Mouse (Mus musculus): ENCODE data around the gene Fuca2. TPM values are rescaled to one million over a fixed set of nuclear protein-coding genes. Genes with fewer than 3 reads are reported as not detected.

The Fuca2 gene
- 0.12 TPM in 1 of 2 replicates, not detected in the other for polyA plus RNA-seq (2012)

GRCm38 (mm10) chr10:13499331-13499730 lies at the start of gene Fuca2:
Gene Fuca2, plus strand, starts transcription at chr10:13499540.
- no peak for TF ChIP-seq GATA1 (IDR thresholded peaks at IDR 0.05; ENCODE audit: low read length)

GRCm38 (mm10) chr10:13451640-13452039 lies 47.7 kb upstream of the Fuca2 start:
- TF ChIP-seq GATA1 (IDR thresholded peaks at IDR 0.05; ENCODE audit: low read length) = no peak

DNA sequence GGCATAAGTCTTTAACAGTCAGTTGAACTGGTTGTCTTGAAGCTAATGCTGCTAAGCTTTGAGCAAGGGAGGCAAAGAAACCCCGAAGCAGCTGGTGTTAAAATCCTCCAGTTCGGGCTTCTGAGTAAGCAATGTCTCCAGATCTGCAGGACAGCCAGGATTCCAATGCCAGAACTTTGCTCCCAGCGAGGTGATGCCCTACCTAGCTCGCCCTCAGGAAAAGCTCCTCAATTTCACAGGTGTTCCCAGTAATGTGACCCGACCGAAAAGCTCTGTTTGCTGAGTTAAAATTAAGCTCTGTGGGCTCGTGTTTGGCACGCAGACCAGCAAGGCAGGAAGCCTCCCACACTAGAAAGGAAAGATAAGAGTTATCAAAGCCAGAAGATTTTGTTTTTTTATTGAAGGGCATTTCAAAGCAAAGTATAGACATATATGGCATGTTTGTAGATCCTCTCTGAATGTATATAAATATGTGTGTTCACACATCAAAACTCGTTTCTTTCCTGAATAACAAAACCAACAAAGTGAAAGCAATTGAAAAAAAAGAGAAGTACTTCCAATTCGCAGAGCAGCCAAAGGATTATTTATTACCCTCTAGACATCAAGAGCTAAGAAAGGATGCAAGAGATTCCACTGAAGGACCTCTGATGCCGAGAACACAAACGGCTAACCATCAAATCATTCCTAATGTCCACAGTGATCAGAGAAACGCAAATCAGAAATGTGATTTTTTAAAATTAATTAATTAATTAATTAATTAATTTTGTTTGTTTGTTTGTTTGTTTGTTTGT lies 45.9 kb upstream of the Fuca2 start:
- no peak for TF ChIP-seq GATA1 (IDR thresholded peaks at IDR 0.05; ENCODE audit: low read length)

DNA sequence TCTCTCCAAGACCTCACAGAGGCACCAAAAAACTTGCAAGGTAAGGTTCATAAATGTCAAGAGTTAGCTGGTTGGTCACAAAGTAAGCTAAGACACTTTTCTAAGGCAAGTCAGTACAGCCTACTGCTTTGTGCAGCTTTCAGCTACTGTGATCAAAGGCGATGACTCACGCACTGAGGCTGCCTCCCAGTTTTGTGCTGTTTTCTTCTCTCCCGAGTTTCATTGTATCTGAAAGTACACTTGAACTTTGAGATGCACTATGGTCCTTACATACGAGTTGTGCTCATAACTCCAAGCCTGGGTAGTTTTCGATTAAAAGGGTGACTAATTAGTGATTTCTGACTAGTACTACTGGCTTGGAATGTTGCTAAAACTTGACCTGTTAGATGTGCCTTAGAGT lies 32.4 kb upstream of the Fuca2 start:
- no peak for TF ChIP-seq GATA1 (IDR thresholded peaks at IDR 0.05; ENCODE audit: low read length)

DNA sequence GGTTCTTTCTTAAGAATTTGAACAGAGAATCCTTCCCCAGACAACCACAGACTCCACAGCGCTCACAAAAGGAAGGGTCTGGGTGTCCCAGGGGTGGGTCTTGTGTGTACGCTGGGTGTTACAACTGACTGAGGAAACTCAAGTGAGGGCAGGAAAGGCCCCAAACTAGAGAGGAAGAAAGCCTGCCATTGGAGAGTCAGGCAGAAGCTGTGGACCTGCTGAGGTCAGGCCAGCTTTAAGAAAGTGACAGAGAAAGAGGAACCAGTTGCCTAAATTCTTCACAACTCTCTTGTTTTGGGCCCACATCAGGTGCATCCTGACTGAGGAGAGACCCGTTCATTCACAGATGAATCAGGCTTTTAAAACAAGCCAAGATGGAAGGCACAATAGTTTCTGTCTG lies 29.1 kb upstream of the Fuca2 start:
- no peak for TF ChIP-seq GATA1 (IDR thresholded peaks at IDR 0.05; ENCODE audit: low read length)

DNA sequence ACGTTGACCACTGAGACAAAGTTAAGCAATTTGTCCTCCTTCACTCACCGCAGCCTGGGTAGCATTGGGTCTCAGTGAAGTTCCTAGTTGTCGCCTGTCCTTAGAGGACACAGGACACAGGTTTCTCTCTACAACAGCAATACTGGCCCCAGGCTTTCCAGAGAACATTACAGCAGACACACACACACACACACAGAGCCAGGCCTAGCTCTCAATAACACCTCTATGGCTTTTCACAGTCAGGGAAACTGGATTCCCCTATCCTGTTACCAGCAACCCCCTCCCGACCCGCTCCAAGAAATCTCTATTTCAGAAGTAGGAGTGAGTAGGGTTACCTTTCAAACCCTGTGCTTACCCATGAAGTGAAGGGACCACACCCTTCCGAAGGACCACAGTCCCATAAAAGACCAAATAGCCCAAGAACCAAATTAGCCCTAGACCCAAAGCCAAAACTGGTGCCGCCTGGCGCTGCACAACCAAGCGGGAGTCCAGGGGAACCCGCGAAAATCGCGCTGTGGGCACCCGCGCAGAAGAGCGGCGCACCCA lies 26.0 kb upstream of the Fuca2 start:
- TF ChIP-seq GATA1 (IDR thresholded peaks at IDR 0.05; ENCODE audit: low read length) = no peak

DNA sequence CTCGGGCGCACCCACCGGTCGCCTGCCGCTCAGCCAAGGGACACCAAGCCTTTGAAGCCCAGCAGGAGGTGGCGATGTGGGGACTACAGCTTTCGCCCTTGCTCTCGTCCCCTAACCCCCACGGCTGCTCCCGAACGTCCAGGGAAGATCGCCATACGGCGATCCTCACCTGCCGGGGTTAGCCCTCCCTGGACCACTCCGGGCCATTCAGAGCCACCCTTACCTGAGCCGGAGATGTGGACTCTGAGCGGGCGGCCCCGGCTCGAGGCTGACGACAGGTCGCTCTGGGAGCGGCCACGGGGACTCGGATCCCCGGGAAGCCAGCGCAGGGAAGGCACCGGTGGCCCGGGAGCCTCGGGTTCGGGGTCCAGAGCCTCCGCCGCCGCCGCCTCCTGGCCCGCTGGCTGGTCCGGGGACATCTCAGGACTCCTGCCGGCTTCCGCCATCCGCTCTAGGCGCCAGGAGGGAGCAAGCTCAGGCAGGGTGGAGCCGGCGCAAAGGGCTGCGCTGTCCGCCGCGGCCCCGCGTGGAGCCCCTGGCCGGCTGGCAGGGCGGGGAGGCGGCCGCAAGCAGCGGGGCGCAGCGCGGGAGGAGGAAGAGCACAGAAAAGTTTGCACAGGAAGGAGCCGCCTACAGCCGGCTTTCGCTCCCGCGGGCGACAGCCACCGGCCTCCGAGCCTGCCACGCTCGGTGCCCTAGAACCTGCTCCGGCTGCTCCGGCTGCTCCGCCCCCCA lies 25.3 kb upstream of the Fuca2 start, which contains the start of gene Phactr2:
TSS of gene Phactr2 (minus strand) at position 580 of the 735 bp plus-strand sequence.
- TF ChIP-seq GATA1 (IDR thresholded peaks at IDR 0.05; ENCODE audit: low read length) = no peak

DNA sequence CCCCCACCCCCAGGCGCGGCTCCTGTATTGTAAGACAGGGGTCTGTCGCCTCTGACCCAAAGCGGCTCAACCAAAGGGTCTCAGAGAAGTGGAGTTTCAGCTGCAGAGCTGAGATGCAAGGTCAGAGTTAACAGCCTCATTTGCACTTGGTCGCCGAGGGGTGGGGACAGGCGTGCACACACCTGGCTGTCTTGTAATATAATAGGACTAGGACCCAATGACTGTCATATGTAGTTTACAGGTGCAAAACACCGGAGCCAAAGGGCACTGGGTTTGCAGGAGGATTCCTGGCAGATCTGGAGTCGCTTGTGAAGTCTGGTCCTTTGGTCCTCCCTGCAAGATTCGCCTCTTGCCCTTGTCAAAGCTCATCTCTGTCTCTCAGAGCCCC lies 24.8 kb upstream of the Fuca2 start:
- TF ChIP-seq GATA1 (IDR thresholded peaks at IDR 0.05; ENCODE audit: low read length) = no peak

DNA sequence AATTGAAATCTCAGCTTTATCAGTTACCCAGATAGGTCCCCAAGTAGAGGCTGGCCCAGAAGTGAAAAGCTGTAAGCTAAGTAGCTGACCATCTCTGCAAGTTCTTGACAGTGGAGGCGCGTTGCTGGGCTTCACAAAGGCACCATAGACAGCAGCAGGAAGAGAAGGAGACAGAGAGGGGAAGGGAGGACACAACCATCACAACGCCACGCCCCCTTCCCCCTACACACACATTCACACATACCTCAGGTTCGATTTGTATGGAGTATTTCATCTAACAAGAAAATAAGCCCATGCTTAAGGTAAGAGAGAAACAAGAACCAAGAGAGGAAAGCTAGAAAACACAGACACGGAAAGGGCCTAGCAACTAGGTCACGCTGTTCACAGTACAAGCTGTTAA lies 24.2 kb upstream of the Fuca2 start:
- TF ChIP-seq GATA1 (IDR thresholded peaks at IDR 0.05; ENCODE audit: low read length) = no peak

DNA sequence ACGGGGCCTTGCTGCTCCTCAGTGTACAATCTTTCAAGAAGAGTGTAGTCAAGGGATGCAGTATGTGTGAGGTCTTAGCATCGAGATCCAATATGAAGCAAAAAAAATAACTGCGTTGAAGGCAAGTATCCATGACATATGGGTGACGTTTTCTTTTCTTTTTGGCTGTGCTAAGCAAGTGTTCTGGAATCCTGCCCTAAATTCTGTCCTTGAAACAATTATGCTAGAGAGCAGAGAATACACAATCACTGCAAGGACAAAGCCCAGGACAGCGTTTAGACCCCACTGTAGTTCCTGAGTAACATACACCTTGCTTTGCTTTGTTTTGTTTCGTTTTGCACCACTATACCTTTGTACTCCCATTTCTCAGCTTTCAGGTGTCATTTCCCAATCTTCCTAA lies 20.0 kb upstream of the Fuca2 start:
- no peak for TF ChIP-seq GATA1 (IDR thresholded peaks at IDR 0.05; ENCODE audit: low read length)

GRCm38 (mm10) chr10:13485958-13486357 lies 13.4 kb upstream of the Fuca2 start:
- no peak for TF ChIP-seq GATA1 (IDR thresholded peaks at IDR 0.05; ENCODE audit: low read length)

DNA sequence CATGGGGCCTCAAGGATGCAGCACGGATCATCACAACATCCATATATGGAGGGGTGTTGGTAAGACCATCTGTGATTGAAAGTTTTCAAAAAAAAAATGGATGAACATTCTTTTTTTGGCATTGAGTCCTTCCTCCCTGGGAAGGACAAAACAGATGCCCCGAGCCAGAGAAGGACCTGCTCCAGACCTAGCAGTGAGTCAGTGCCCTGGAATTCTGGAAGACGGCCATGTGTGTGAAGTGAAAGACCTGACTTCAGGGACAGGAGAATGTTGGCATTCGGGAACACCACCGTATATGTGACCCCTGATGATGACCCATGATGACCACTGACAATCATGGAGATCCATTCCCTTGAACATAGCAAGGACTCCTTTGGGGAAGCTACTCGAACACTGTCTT lies 9.7 kb upstream of the Fuca2 start:
- no peak for TF ChIP-seq GATA1 (IDR thresholded peaks at IDR 0.05; ENCODE audit: low read length)

DNA sequence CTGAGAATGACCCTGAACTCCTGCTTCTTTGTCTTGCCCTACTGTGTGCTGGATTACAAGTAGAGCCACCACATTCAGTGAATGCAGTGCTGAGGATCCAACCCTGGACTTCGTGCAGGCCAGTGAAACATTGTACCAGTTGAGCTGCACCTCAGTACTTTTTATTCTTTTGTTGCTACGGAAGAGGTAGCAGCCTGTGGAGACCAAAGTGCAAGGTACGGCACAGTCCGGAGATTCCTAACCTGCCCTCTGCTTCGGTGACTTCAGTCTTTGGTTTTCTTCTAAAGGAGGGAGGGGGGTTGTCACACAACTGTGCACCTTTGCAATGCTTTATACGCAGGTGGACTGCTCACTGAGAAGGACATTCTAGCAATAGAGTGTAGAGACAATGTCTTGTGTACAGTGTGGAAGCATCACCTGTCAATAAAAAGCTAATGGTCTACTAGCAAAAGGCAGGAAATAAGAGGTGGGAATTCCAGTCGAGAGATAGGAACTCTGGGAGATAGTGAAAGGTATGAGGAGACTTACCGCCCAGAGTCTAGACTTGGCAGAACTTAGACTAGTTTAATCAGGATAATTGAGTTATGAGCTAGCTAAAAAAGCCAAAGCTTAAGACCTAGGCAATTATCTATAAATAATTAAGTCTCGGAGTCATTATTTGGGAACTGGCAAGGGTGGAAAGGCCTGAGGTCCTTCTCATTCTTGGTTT lies 5.2 kb upstream of the Fuca2 start:
- no peak for TF ChIP-seq GATA1 (IDR thresholded peaks at IDR 0.05; ENCODE audit: low read length)

- no peak for TF ChIP-seq GATA1 (IDR thresholded peaks at IDR 0.05; ENCODE audit: low read length)
These were observed 3.0 kb upstream of the Fuca2 start for GRCm38 (mm10) chr10:13496315-13496714.

- TF ChIP-seq GATA1 (IDR thresholded peaks at IDR 0.05; ENCODE audit: low read length) = no peak
These were observed 1.1 kb downstream of the Fuca2 start for GRCm38 (mm10) chr10:13500473-13500872.
